Mouse (Mus musculus) pancreas, adult 10 weeks (tissue): ENCODE measurements around the gene Dennd2d. TPM values are rescaled to one million over a fixed set of nuclear protein-coding genes. Genes with fewer than 3 reads are reported as not detected.

Experiments
- polyA plus RNA-seq: library from polyadenylated mRNA; stranded (reverse); fragments of 350-450 nt; fragmentation: Illumina TruSeq; extraction: RNeasy Lipid Tissue Mini Kit (QIAGEN cat#74804); gene quantifications from one replicate; pipeline ENCODE4 v1.2.3, GENCODE M21; 2015; ENCODE audit warnings: low read depth, low replicate concordance; ENCODE audit not compliant: insufficient read depth

Dennd2d gene
- polyA plus RNA-seq, result 11.0 TPM

DNA sequence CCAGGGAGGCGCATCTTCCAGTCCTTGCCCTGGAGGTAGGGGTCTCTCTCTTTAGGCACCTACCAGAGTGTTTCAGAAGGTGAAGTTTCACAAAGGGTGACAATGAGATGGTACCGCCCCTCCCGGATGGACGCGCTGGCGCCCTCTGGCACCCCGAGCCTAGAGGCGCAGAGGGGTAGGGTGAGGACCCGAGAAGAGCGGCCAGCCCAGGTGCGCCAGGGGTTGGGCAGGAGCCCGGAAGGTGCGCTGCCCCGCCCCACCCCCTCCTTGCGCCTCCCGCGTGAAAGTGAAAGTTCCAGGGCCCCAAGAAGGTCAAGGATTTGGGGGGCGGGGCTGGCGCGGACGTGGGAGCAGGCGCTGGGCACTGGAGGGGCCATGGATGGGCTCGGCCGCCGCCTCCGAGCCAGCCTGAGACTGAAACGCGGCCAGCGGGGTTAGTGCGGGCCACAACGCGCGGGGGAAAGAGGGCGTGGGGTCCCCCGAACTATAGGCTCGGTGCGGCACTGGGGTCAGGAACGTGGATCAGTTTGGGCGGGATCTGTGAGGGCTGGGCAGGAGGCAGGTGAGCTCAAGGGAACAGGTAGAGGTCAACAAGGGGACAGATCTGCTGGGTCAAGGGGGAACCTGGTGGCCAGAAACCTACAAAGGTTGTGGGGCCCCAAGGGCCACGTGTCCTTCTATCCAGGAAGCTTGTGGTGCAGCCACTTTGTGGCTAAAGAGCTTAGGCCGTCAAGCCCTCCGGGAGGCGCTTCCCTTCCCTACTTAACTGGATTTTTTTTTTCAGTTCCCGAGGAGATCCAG, at the start of gene Dennd2d:
Gene Dennd2d, plus strand, starts transcription at position 125 of the 801 bp plus-strand sequence.

DNA sequence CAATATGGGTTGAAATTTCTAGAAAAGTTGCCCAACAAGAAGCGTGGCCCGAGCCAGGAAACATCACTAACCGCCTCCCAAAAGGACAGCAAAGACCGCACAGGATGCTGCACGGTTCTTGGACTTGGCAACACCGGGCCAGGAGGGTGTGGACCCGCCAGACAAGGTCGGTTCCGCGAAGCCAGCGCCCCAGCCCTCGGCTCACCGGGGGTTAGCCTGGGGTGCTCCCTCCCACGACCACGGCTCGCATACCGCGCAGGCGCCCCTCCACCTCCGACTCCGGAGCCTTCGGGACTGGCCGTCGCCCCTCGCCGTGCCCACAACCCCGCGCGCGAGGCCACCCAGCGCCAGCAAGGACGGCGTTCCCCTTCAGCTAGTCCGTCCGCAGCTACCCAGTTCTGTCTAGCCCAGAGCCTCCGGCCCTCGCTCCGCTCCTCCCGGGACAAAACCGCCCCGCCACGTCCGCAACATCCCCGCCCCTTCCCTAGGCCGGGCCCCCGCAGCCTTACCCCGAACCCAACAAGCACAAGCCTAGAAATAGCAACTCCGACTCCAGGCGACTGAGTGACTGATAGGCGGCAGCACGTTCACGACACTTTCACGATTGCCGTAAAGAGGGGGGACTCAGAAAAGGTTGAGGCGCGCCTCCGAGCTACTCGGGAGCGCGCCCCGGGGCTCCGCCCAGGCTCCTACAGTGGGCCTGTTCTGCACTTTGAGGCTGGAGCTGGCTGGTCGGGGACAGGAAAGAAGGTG, 65.1 kb downstream of the Dennd2d start, which contains the start of the genes Dram2 and Cept1:
Gene Dram2, plus strand, starts transcription at position 628 of the 753 bp plus-strand sequence.
Gene Cept1, minus strand, starts transcription at position 632 of the 753 bp plus-strand sequence.

Other genes starting within 250 kb of the Dennd2d start
- gene Chil6, start 76.2 kb upstream of the Dennd2d start, polyA plus RNA-seq, result not detected
- gene Dram2, start 65.4 kb downstream of the Dennd2d start, polyA plus RNA-seq, result 11.0 TPM
- 11.9 TPM for gene Cept1, start 65.4 kb downstream of the Dennd2d start, polyA plus RNA-seq
- 6.6 TPM for gene Lrif1, start 202.6 kb downstream of the Dennd2d start, polyA plus RNA-seq